Mouse (Mus musculus): ENCODE data around the gene Kcnj3.

- no peak for TF ChIP-seq POLR2A (IDR thresholded peaks at IDR 0.05; ENCODE audit: extremely low read depth, insufficient read depth, low read length)
- TF ChIP-seq CTCF (IDR thresholded peaks at IDR 0.05; ENCODE audit: extremely low read depth, insufficient read depth, low read length): no peak
Measured at GRCm38 (mm10) chr2:55479511-55479910, 43.7 kb downstream of the Kcnj3 start.
